ENCODE assay signal across 13 mouse cellular contexts in genomic region chr2:52938351-52939074, GRCm38 (mm10).
A peak's percentile ranks its signal among the peaks of the same experiment; 100 is the strongest.
DNase-seq lines count a peak whose midpoint lies in the region; ATAC-seq lines count a peak whose summit lies in the region.
"Had no signal": no experiment of that assay in that cellular context is flagged by ENCODE, and none has a peak within 500 bp of the region (broad histone marks: within the 10 kb centered on the region; RNA-seq: fewer than 3 reads in every experiment).

No protein-coding gene starts in this region.

- no peaks in the 10 kb centered on the region for H3K27me3 ChIP-seq in limb, embryonic 11.5 days (ENCODE audit: control insufficient read depth, insufficient read depth, low read length)
- no peaks in the 10 kb centered on the region for H3K27me3 ChIP-seq in limb, embryonic 10.5 days (ENCODE audit: low read depth, poor library complexity, severe bottlenecking)
- H3K27me3 ChIP-seq in embryonic facial prominence, embryonic 10.5 days (replicated peaks; ENCODE audit: low read depth, poor library complexity, severe bottlenecking): no peaks in the 10 kb centered on the region
- H3K27me3 ChIP-seq: midbrain, embryonic 12.5 days had no signal

- H3K4me1 ChIP-seq in limb, embryonic 11.5 days (ENCODE audit: control insufficient read depth, insufficient read depth, low read length): peaks cover 16% of the 10 kb centered on the region
- H3K4me1 ChIP-seq in limb, embryonic 10.5 days: peaks cover 33% of the 10 kb centered on the region
- peaks cover 38% of the 10 kb centered on the region for H3K4me1 ChIP-seq in embryonic facial prominence, embryonic 10.5 days

- WGBS in limb, embryonic 11.5 days: 9% methylated on average over 6 of the region's 6 CpGs
- 21% methylated on average over 6 of the region's 6 CpGs for WGBS in limb, embryonic 10.5 days
- WGBS in embryonic facial prominence, embryonic 10.5 days: 21% methylated on average over 6 of the region's 6 CpGs

- H3K4me3 ChIP-seq in limb, embryonic 11.5 days (ENCODE audit: low read depth, low read length): no peak overlapping the region
- H3K4me3 ChIP-seq in limb, embryonic 10.5 days: no peak overlapping the region
- no peak overlapping the region for H3K4me3 ChIP-seq in embryonic facial prominence, embryonic 10.5 days
- H3K4me3 ChIP-seq: midbrain, embryonic 12.5 days had no signal

- ATAC-seq in frontal cortex, adult (ENCODE audit: low TSS enrichment): peak; percentile 29; the same call in 1 of the 2 replicates
- 0 out of 2 replicates have a peak, but pooled peaks have one; percentile 46 for ATAC-seq in limb, embryonic 11.5 days (ENCODE audit: insufficient number of reproducible peaks, low FRiP score, low TSS enrichment, low read depth)
- ATAC-seq in monocyte, adult 5-6 weeks (replicated peaks; ENCODE audit: insufficient number of reproducible peaks, low FRiP score, low TSS enrichment, poor library complexity, severe bottlenecking): peak; percentile 84

- no peaks in the 10 kb centered on the region for H3K36me3 ChIP-seq in limb, embryonic 11.5 days (ENCODE audit: control insufficient read depth, insufficient read depth, low read length)
- H3K36me3 ChIP-seq in limb, embryonic 10.5 days: no peaks in the 10 kb centered on the region
- H3K36me3 ChIP-seq in embryonic facial prominence, embryonic 10.5 days (replicated peaks): no peaks in the 10 kb centered on the region
- H3K36me3 ChIP-seq: midbrain, embryonic 12.5 days had no signal

- no peak for DNase-seq in frontal cortex, postnatal 14 days (ENCODE audit: low spot score in 2 of 2)
- DNase-seq in limb, embryonic 11.5 days (ENCODE audit: low spot score): no peak
- no peak for DNase-seq in limb, embryonic 10.5 days (ENCODE audit: low spot score)
- DNase-seq in embryonic facial prominence, embryonic 10.5 days (ENCODE audit: low spot score): peak; percentile 30
- DNase-seq in cerebellum, postnatal 4 days (ENCODE audit: low spot score in 2 of 2): no peak
- no peak for DNase-seq in cerebellum, adult 11 months
- DNase-seq: adrenal gland, postnatal 10 days; cerebellum, postnatal 25 days; gastrocnemius, postnatal 10 days; left cerebral cortex, postnatal 4 days had no signal

- H3K9ac ChIP-seq in limb, embryonic 11.5 days (ENCODE audit: low read length): no peak overlapping the region
- H3K9ac ChIP-seq: midbrain, embryonic 12.5 days had no signal

- no peak overlapping the region for H3K27ac ChIP-seq in limb, embryonic 11.5 days (replicated peaks; ENCODE audit: low read depth, low read length)
- no peak overlapping the region; the same call in 1 of the 2 replicates for H3K27ac ChIP-seq in limb, embryonic 10.5 days
- 0 out of 2 replicates have a peak overlapping the region, but pooled peaks have one; percentile 30 for H3K27ac ChIP-seq in embryonic facial prominence, embryonic 10.5 days (replicated peaks)
- H3K27ac ChIP-seq: midbrain, embryonic 12.5 days had no signal

- no peak overlapping the region for H3K4me2 ChIP-seq in limb, embryonic 11.5 days (ENCODE audit: low read depth, severe bottlenecking)
- H3K4me2 ChIP-seq: midbrain, embryonic 12.5 days had no signal

- no peaks in the 10 kb centered on the region for H3K9me3 ChIP-seq in limb, embryonic 11.5 days (ENCODE audit: control insufficient read depth, low read length)
- H3K9me3 ChIP-seq in limb, embryonic 10.5 days (replicated peaks): no peaks in the 10 kb centered on the region
- no peaks in the 10 kb centered on the region for H3K9me3 ChIP-seq in embryonic facial prominence, embryonic 10.5 days
- H3K9me3 ChIP-seq: midbrain, embryonic 12.5 days had no signal

Comparison
In these comparisons a context has a peak if more than half of its experiments do, and no peak if none do; other contexts are left out.
1. ATAC-seq: peak in every context shown above with its lines; median percentile 84 in monocyte, adult 5-6 weeks; 46 in limb, embryonic 11.5 days; 29 in frontal cortex, adult.